Mouse (Mus musculus): ENCODE data around the gene Myo15b. TPM values are rescaled to one million over a fixed set of nuclear protein-coding genes. Genes with fewer than 3 reads are reported as not detected.

Gene Myo15b
- total RNA-seq (2014; rRNA removed) (0.07 and 0.28 TPM in 2 replicates), polyA plus RNA-seq (2012; rRNA removed) (0.51 and 0.56 TPM in 2 replicates)

DNA sequence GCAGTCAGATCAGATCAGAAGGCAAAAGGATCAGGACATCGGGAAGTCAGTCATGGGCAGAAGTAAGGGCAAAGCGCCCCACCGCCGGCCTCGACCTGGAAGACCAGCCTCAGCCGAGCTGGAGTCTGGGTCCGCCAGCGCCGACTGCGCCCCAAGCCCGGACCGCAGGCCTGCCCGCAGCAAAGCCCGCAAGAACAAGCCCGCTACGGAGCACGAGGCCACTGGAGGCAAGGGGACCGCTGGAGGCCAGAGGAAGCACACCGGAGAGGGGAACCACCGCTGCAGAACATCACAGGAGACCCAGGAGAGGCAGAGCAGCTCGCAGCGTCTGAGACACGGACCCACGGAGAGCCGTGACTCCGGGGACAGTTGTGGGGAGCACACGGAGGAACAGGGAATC lies at the start of gene Myo15b:
Gene Myo15b, plus strand, starts transcription at position 53 of the 400 bp plus-strand sequence.
- peak within 1 kb of the TSS; percentile 49; the same call in 1 of the 2 replicates for H3K4me3 ChIP-seq (ENCODE audit: insufficient read depth, low read depth, low read length)
- peaks cover 13% of the 10 kb centered on the region; the same call in 1 of the 2 replicates for H3K4me1 ChIP-seq (ENCODE audit: control insufficient read depth, insufficient read depth, low read length)
- H3K9ac ChIP-seq (ENCODE audit: low read depth, low read length) = peak within 1 kb of the TSS; percentile 75
- TF ChIP-seq POLR2A (IDR thresholded peaks at IDR 0.05; ENCODE audit: extremely low read depth, insufficient read depth, low read length) (no peak), CTCF (IDR thresholded peaks at IDR 0.05; ENCODE audit: low read depth, low read length) (no peak)
- H3K36me3 ChIP-seq (ENCODE audit: control insufficient read depth, insufficient read depth, low read length) = 0 out of 2 replicates have a peak, but pooled peaks cover 3% of the 10 kb centered on the region
- no peaks in the 10 kb centered on the region for H3K27me3 ChIP-seq (ENCODE audit: control insufficient read depth, insufficient read depth, low read length)
- no peak within 1 kb of the TSS for H3K27ac ChIP-seq (replicated peaks; ENCODE audit: insufficient read depth, low read depth, low read length)
- WGBS = 17% methylated on average over 27 of the region's 27 CpGs
- H3K79me2 ChIP-seq (ENCODE audit: control insufficient read depth, insufficient read depth, low read length) = no peaks in the 10 kb centered on the region
- no peak for DNase-seq (ENCODE audit: extremely low read depth, low read depth, low spot score)

DNA sequence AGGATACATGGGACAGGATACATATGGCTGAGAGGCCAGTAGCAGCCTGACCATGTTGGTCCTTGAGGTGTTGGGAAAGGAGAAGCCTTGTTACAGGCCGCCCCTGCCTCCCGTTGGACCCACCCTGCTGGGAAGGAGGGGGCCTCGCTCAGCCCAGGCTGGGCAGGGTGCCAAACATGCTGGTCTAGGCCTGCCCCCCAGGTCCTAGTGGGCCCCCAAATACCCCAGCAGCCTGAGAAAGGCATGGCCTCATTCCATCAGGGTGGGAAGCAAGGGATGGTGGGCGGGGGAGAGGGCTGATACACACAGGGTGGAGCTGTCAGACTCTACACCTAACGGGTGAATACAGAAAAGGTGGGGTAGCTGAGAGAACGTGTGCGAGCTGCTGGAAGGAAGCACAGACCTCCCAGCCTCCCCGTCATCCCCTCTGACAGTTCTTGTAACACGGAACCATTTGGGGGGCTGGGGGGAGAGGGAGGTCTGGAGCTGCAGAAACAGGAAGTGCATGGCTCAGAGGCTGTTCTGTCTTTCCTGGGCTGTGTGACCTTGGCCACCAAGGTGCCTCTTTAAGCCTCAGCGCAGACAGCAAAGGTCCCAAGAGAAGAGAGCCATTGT lies 49.4 kb upstream of the Myo15b start:
- H3K36me3 ChIP-seq (ENCODE audit: control insufficient read depth, insufficient read depth, low read length) = peaks cover under 1% of the 10 kb centered on the region; the same call in 1 of the 2 replicates
- peak overlapping the region; percentile 6; the same call in 1 of the 2 replicates for H3K9ac ChIP-seq (ENCODE audit: low read depth, low read length)
- H3K79me2 ChIP-seq (ENCODE audit: control insufficient read depth, insufficient read depth, low read length) = peaks cover 18% of the 10 kb centered on the region; the same call in 1 of the 2 replicates
- no peak for DNase-seq (ENCODE audit: extremely low read depth, low read depth, low spot score)
- no peaks in the 10 kb centered on the region for H3K27me3 ChIP-seq (ENCODE audit: control insufficient read depth, insufficient read depth, low read length)
- peak overlapping the region; percentile 3; the same call in 1 of the 2 replicates for H3K27ac ChIP-seq (replicated peaks; ENCODE audit: insufficient read depth, low read depth, low read length)
- peaks cover 20% of the 10 kb centered on the region for H3K4me1 ChIP-seq (ENCODE audit: control insufficient read depth, insufficient read depth, low read length)
- WGBS = 72% methylated on average over 10 of the region's 10 CpGs
- no peak overlapping the region for H3K4me3 ChIP-seq (ENCODE audit: insufficient read depth, low read depth, low read length)
- TF ChIP-seq POLR2A (IDR thresholded peaks at IDR 0.05; ENCODE audit: extremely low read depth, insufficient read depth, low read length) (no peak), CTCF (IDR thresholded peaks at IDR 0.05; ENCODE audit: low read depth, low read length) (no peak)

DNA sequence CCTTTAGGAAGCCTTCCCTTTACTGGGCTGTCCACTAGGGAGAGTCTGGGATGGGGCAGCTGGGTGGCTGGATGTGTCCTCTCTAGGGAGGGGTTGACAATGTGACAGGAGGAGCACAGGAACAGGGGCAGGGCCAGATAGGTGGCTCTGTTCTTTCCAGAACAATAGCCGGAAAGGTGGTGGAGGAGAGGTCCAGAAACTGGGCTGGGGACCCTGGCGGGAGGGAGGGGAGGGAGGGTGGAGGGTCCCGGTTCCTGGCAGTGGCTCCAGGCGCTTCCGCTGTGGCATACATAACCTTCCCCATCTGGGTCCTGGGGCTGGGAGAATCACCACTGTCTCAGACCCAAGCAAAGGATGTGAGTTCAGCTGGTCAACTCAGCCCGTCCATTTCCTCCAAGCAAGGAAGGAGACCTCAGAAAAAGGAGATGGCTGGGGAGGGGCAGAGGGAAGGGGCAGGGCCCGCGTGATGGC lies 48.9 kb upstream of the Myo15b start:
- H3K27ac ChIP-seq (replicated peaks; ENCODE audit: insufficient read depth, low read depth, low read length) = peak overlapping the region; percentile 3; the same call in 1 of the 2 replicates
- 74% methylated on average over 8 of the region's 8 CpGs for WGBS
- H3K4me3 ChIP-seq (ENCODE audit: insufficient read depth, low read depth, low read length) = no peak overlapping the region
- DNase-seq (ENCODE audit: extremely low read depth, low read depth, low spot score) = no peak
- no peak overlapping the region for H3K9ac ChIP-seq (ENCODE audit: low read depth, low read length)
- H3K4me1 ChIP-seq (ENCODE audit: control insufficient read depth, insufficient read depth, low read length) = peaks cover 21% of the 10 kb centered on the region
- H3K27me3 ChIP-seq (ENCODE audit: control insufficient read depth, insufficient read depth, low read length) = no peaks in the 10 kb centered on the region
- no peaks in the 10 kb centered on the region; the same call in 1 of the 2 replicates for H3K36me3 ChIP-seq (ENCODE audit: control insufficient read depth, insufficient read depth, low read length)
- no peak for TF ChIP-seq POLR2A (IDR thresholded peaks at IDR 0.05; ENCODE audit: extremely low read depth, insufficient read depth, low read length)
- no peak for TF ChIP-seq CTCF (IDR thresholded peaks at IDR 0.05; ENCODE audit: low read depth, low read length)
- H3K79me2 ChIP-seq (ENCODE audit: control insufficient read depth, insufficient read depth, low read length) = peaks cover 18% of the 10 kb centered on the region; the same call in 1 of the 2 replicates

DNA sequence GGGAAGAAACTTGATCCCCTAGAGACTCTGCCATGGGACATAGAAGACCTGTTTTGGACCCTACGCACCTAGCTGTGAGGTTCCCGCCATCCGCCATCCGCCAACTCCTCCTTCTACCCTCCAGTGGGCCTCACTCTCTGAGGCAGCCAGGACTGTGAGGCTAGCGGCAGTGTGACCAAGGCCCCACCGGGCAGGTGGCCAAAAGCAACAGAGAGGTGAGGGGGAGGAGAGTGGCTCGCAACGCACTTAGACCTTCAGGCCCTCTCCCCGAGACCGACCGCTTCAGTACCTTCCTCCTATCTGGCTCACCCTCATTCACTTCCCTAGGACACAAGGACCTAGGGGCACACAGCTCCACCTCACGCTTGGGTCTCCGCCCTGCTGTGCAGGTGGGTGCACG lies 47.8 kb upstream of the Myo15b start:
- Histone ChIP-seq H3K36me3 (ENCODE audit: control insufficient read depth, insufficient read depth, low read length) (no peaks in the 10 kb centered on the region), H3K27ac (replicated peaks; ENCODE audit: insufficient read depth, low read depth, low read length) (peak overlapping the region; percentile 42), H3K79me2 (ENCODE audit: control insufficient read depth, insufficient read depth, low read length) (peaks cover 18% of the 10 kb centered on the region; the same call in 1 of the 2 replicates), H3K9ac (ENCODE audit: low read depth, low read length) (peak overlapping the region; percentile 57), H3K27me3 (ENCODE audit: control insufficient read depth, insufficient read depth, low read length) (no peaks in the 10 kb centered on the region), H3K4me3 (ENCODE audit: insufficient read depth, low read depth, low read length) (peak overlapping the region; percentile 57), H3K4me1 (ENCODE audit: control insufficient read depth, insufficient read depth, low read length) (peaks cover 23% of the 10 kb centered on the region)
- TF ChIP-seq POLR2A (IDR thresholded peaks at IDR 0.05; ENCODE audit: extremely low read depth, insufficient read depth, low read length) = no peak
- TF ChIP-seq CTCF (IDR thresholded peaks at IDR 0.05; ENCODE audit: low read depth, low read length) = no peak
- peak; percentile 38 for DNase-seq (ENCODE audit: extremely low read depth, low read depth, low spot score)
- WGBS = 16% methylated on average over 14 of the region's 14 CpGs

DNA sequence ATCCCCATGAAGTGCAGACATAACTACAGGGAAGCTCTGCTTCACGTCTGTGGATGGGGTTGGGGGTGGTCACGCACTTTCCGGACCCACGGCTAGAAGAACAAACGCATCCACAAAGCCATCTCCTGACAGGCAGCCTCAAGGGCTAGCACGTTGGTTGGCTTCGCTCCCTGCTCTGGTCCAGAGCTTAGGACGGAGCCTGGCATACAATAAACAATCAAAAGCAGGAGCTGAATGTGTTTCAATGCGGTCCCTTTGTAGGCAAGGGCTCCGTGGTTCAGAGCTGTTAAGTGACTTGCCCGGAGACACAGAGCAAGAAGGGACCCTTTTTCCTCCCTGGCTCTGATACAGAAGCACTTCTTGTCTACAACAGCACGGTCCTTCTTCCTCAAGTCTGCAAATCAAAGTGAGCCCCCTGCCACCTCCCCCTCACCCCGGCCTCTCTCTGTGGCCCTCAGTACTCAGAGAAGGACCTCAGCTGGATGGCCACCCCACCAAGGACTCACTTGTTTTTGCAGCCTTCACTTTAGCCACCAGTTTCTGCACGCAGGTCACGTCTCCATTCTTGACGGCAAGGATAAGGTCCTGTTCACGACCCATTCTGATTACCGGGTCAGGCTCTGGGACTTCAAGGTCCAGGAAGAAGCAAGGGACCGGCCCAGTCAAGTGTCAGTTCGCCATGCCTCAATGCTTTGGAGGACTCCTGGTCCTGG lies 46.7 kb upstream of the Myo15b start:
- no peaks in the 10 kb centered on the region for H3K36me3 ChIP-seq (ENCODE audit: control insufficient read depth, insufficient read depth, low read length)
- peak overlapping the region; percentile 85 for H3K9ac ChIP-seq (ENCODE audit: low read depth, low read length)
- H3K27me3 ChIP-seq (ENCODE audit: control insufficient read depth, insufficient read depth, low read length) = no peaks in the 10 kb centered on the region
- peaks cover 18% of the 10 kb centered on the region; the same call in 1 of the 2 replicates for H3K79me2 ChIP-seq (ENCODE audit: control insufficient read depth, insufficient read depth, low read length)
- DNase-seq (ENCODE audit: extremely low read depth, low read depth, low spot score) = no peak
- 73% methylated on average over 20 of the region's 20 CpGs for WGBS
- H3K4me1 ChIP-seq (ENCODE audit: control insufficient read depth, insufficient read depth, low read length) = peaks cover 27% of the 10 kb centered on the region
- H3K27ac ChIP-seq (replicated peaks; ENCODE audit: insufficient read depth, low read depth, low read length) = peak overlapping the region; percentile 13; the same call in 1 of the 2 replicates
- H3K4me3 ChIP-seq (ENCODE audit: insufficient read depth, low read depth, low read length) = peak overlapping the region; percentile 87
- no peak for TF ChIP-seq POLR2A (IDR thresholded peaks at IDR 0.05; ENCODE audit: extremely low read depth, insufficient read depth, low read length)
- TF ChIP-seq CTCF (IDR thresholded peaks at IDR 0.05; ENCODE audit: low read depth, low read length) = no peak

Measured in liver, adult 2 months (tissue).